Comparison of ENCODE assay signal across 27 mouse cellular contexts in genomic region chr16:95122048-95122447, GRCm38 (mm10).
DNase-seq lines count a peak whose midpoint lies in the region; ATAC-seq and TF ChIP-seq lines count a peak whose summit lies in the region.
"Had no signal": no experiment of that assay in that cellular context is flagged by ENCODE, and none has a peak within 500 bp of the region (broad histone marks: within the 10 kb centered on the region; RNA-seq: fewer than 3 reads in every experiment).

No protein-coding gene starts in this region.

- TF ChIP-seq CTCF in brain, embryonic 14.5 days (IDR thresholded peaks at IDR 0.05; ENCODE audit: borderline replicate concordance, extremely low read depth, insufficient read depth, insufficient read length), result no peak

- H3K4me2 ChIP-seq in forebrain, embryonic 16.5 days (ENCODE audit: low read length), result no peak overlapping the region
- H3K4me2 ChIP-seq in forebrain, embryonic 12.5 days, result no peak overlapping the region
- H3K4me2 ChIP-seq in midbrain, embryonic 13.5 days (replicated peaks), result no peak overlapping the region
- H3K4me2 ChIP-seq: embryonic facial prominence, embryonic 12.5 days; embryonic facial prominence, embryonic 15.5 days; heart, embryonic 12.5 days; heart, embryonic 15.5 days; hindbrain, embryonic 14.5 days had no signal

- DNase-seq in embryo, embryonic 10.5 days (ENCODE audit: low spot score), result peak; percentile 39
- no peak for DNase-seq in embryo, embryonic 11 days
- DNase-seq in midbrain, embryonic 10.5 days (ENCODE audit: low spot score), result no peak
- DNase-seq in brain, embryonic 14.5 days (ENCODE audit: low read depth), result peak; percentile 55
- DNase-seq: adrenal gland, postnatal 10 days; adrenal gland, postnatal 36 days; B cell, adult 2 months; cerebellum, adult 11 months; cerebellum, adult 2 months; cerebellum, adult 9-11 months; cerebellum, postnatal 25 days; gastrocnemius, postnatal 25 days; heart, adult 18-20 months; heart, postnatal 10 days; heart, postnatal 36 days; kidney, adult 2 months had no signal

- H3K27me3 ChIP-seq in forebrain, embryonic 16.5 days (replicated peaks; ENCODE audit: control insufficient read depth, insufficient read depth, low read length), result no peaks in the 10 kb centered on the region
- no peaks in the 10 kb centered on the region for H3K27me3 ChIP-seq in forebrain, embryonic 12.5 days
- no peaks in the 10 kb centered on the region for H3K27me3 ChIP-seq in midbrain, embryonic 13.5 days
- no peaks in the 10 kb centered on the region for H3K27me3 ChIP-seq in midbrain, embryonic 10.5 days (ENCODE audit: low read depth, poor library complexity, severe bottlenecking)
- H3K27me3 ChIP-seq: embryonic facial prominence, embryonic 12.5 days; embryonic facial prominence, embryonic 15.5 days; heart, embryonic 12.5 days had no signal

- peaks cover 4% of the 10 kb centered on the region for H3K4me1 ChIP-seq in forebrain, embryonic 16.5 days (replicated peaks; ENCODE audit: control insufficient read depth, insufficient read depth, low read length)
- peaks cover 11% of the 10 kb centered on the region for H3K4me1 ChIP-seq in forebrain, embryonic 12.5 days
- H3K4me1 ChIP-seq in midbrain, embryonic 13.5 days (replicated peaks), result peaks cover 17% of the 10 kb centered on the region
- H3K4me1 ChIP-seq in midbrain, embryonic 10.5 days, result peaks cover 9% of the 10 kb centered on the region; the same call in 1 of the 2 replicates
- H3K4me1 ChIP-seq: embryonic facial prominence, embryonic 12.5 days; embryonic facial prominence, embryonic 15.5 days; heart, embryonic 12.5 days; heart, embryonic 15.5 days had no signal

- peak; percentile 58; the same call in 1 of the 2 replicates for ATAC-seq in forebrain, embryonic 16.5 days
- no peak for ATAC-seq in forebrain, embryonic 12.5 days (ENCODE audit: low FRiP score)
- ATAC-seq in midbrain, embryonic 13.5 days, result no peak
- ATAC-seq: activated CD4-positive, CD25-positive, alpha-beta regulatory T cell, adult 4 months; intestine, postnatal 0 days had no signal

- WGBS in forebrain, embryonic 16.5 days, result 55% methylated on average over 7 of the region's 7 CpGs
- WGBS in forebrain, embryonic 12.5 days, result 63% methylated on average over 7 of the region's 7 CpGs
- 60% methylated on average over 7 of the region's 7 CpGs for WGBS in midbrain, embryonic 13.5 days
- 81% methylated on average over 7 of the region's 7 CpGs for WGBS in midbrain, embryonic 10.5 days

- no peak for TF ChIP-seq POLR2A in brain, embryonic 14.5 days (IDR thresholded peaks at IDR 0.05; ENCODE audit: borderline replicate concordance, extremely low read depth, insufficient read depth, insufficient read length, poor library complexity, severe bottlenecking)

- H3K27ac ChIP-seq in forebrain, embryonic 16.5 days (ENCODE audit: low read length), result no peak overlapping the region
- no peak overlapping the region for H3K27ac ChIP-seq in forebrain, embryonic 12.5 days
- H3K27ac ChIP-seq in midbrain, embryonic 13.5 days, result 0 out of 2 replicates have a peak overlapping the region, but pooled peaks have one; percentile 26
- no peak overlapping the region for H3K27ac ChIP-seq in midbrain, embryonic 10.5 days (replicated peaks)
- H3K27ac ChIP-seq: embryonic facial prominence, embryonic 12.5 days; embryonic facial prominence, embryonic 15.5 days; heart, embryonic 15.5 days; hindbrain, embryonic 10.5 days; hindbrain, embryonic 14.5 days had no signal

- H3K9ac ChIP-seq in forebrain, embryonic 16.5 days (replicated peaks; ENCODE audit: low read depth, low read length), result no peak overlapping the region
- no peak overlapping the region for H3K9ac ChIP-seq in forebrain, embryonic 12.5 days
- H3K9ac ChIP-seq in midbrain, embryonic 13.5 days (replicated peaks), result no peak overlapping the region
- H3K9ac ChIP-seq: embryonic facial prominence, embryonic 12.5 days; embryonic facial prominence, embryonic 15.5 days; heart, embryonic 12.5 days; heart, embryonic 15.5 days; hindbrain, embryonic 14.5 days had no signal

- no peak overlapping the region for H3K4me3 ChIP-seq in forebrain, embryonic 16.5 days (replicated peaks; ENCODE audit: low read length)
- H3K4me3 ChIP-seq in forebrain, embryonic 12.5 days (replicated peaks), result no peak overlapping the region
- H3K4me3 ChIP-seq in midbrain, embryonic 13.5 days (replicated peaks), result no peak overlapping the region
- no peak overlapping the region for H3K4me3 ChIP-seq in midbrain, embryonic 10.5 days
- H3K4me3 ChIP-seq: embryonic facial prominence, embryonic 12.5 days; embryonic facial prominence, embryonic 15.5 days; heart, embryonic 12.5 days; heart, embryonic 15.5 days; hindbrain, embryonic 10.5 days had no signal

- no peaks in the 10 kb centered on the region for H3K9me3 ChIP-seq in forebrain, embryonic 16.5 days (ENCODE audit: control insufficient read depth, low read length)
- no peaks in the 10 kb centered on the region for H3K9me3 ChIP-seq in forebrain, embryonic 12.5 days
- H3K9me3 ChIP-seq in midbrain, embryonic 13.5 days, result no peaks in the 10 kb centered on the region
- H3K9me3 ChIP-seq in midbrain, embryonic 10.5 days (replicated peaks), result no peaks in the 10 kb centered on the region
- H3K9me3 ChIP-seq: embryonic facial prominence, embryonic 12.5 days; embryonic facial prominence, embryonic 15.5 days; heart, embryonic 12.5 days; heart, embryonic 15.5 days; hindbrain, embryonic 10.5 days had no signal

- no peaks in the 10 kb centered on the region for H3K36me3 ChIP-seq in forebrain, embryonic 16.5 days (ENCODE audit: control insufficient read depth, insufficient read depth)
- no peaks in the 10 kb centered on the region for H3K36me3 ChIP-seq in forebrain, embryonic 12.5 days (replicated peaks)
- no peaks in the 10 kb centered on the region for H3K36me3 ChIP-seq in midbrain, embryonic 13.5 days
- H3K36me3 ChIP-seq in midbrain, embryonic 10.5 days, result no peaks in the 10 kb centered on the region
- H3K36me3 ChIP-seq: embryonic facial prominence, embryonic 12.5 days; embryonic facial prominence, embryonic 15.5 days; heart, embryonic 12.5 days; heart, embryonic 15.5 days; hindbrain, embryonic 10.5 days had no signal

Comparison
In these comparisons a context has a peak if more than half of its experiments do, and no peak if none do; other contexts are left out.
1. DNase-seq: peak in embryo, embryonic 10.5 days (single experiment) and brain, embryonic 14.5 days (single experiment); none in embryo, embryonic 11 days (single experiment) and midbrain, embryonic 10.5 days (single experiment).